Mouse (Mus musculus) urinary bladder, adult 2 months (tissue): ENCODE results near the gene Rin3. TPM values are rescaled to one million over a fixed set of nuclear protein-coding genes. Genes with fewer than 3 reads are reported as not detected.
"Not testable (repeated sequence)": the region's sequence is repeated elsewhere in the genome, so short reads cannot be mapped to it uniquely, and the experiment has no call there.

Experiments
- DNase-seq: peaks from one replicate; pipeline ENCODE4 v3.0.0; 2022; ENCODE audit warnings: low spot score
- polyA plus RNA-seq: library from polyadenylated mRNA; depleted of rRNA; stranded (reverse); fragments of >200 nt; gene quantifications from 2 replicates; pipeline ENCODE4 v1.2.3, GENCODE M21; 2012; rRNA removed

Rin3 gene
- polyA plus RNA-seq = 2.1 and 5.5 TPM in 2 replicates

GRCm38 (mm10) chr12:102282763-102283482 lies at the start of gene Rin3:
Gene Rin3 (plus strand): TSS chr12:102283048.
- peak; percentile 31 for DNase-seq

- no peak for DNase-seq
Measured at GRCm38 (mm10) chr12:102235551-102235950, 47.3 kb upstream of the Rin3 start.

- no peak for DNase-seq
Measured at GRCm38 (mm10) chr12:102236317-102236716, 46.5 kb upstream of the Rin3 start.

DNA sequence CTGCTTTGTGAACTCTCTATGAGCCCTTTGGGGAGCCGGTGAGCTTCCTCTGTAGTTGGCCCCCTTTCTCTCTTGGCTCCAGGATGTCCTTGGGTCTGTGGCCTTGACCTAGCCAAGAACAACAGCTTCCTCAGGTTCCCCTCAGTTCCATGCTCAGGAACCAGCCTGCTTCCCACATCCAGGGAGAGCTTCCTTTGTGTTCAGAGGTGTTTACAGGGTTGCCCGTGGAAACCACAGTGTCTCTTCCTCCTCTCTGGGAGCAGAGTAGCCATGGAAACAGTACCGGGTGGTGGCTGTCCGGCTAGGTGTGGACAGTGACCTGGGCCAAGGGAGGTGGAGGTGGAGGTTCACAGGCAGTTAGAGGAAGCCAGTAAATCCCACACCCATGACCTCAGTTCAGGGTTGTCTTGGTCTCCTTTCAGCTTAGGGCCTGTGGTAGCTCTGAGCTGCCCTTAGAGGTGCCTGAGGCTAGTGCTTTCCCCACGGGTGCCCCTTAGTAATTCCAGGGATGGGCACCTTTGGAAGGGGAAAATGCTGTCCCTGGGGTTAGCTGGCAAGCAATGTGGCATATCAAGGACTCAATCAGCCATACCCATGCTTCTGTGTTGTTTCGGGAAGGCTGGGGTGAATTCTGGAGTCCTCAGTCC lies 40.6 kb upstream of the Rin3 start:
- no peak for DNase-seq

GRCm38 (mm10) chr12:102243915-102244314 lies 38.9 kb upstream of the Rin3 start:
- no peak for DNase-seq

GRCm38 (mm10) chr12:102246226-102246625 lies 36.6 kb upstream of the Rin3 start:
- no peak for DNase-seq

- no peak for DNase-seq
Measured at GRCm38 (mm10) chr12:102248104-102248503, 34.7 kb upstream of the Rin3 start.

GRCm38 (mm10) chr12:102250316-102250715 lies 32.5 kb upstream of the Rin3 start:
- no peak for DNase-seq

DNA sequence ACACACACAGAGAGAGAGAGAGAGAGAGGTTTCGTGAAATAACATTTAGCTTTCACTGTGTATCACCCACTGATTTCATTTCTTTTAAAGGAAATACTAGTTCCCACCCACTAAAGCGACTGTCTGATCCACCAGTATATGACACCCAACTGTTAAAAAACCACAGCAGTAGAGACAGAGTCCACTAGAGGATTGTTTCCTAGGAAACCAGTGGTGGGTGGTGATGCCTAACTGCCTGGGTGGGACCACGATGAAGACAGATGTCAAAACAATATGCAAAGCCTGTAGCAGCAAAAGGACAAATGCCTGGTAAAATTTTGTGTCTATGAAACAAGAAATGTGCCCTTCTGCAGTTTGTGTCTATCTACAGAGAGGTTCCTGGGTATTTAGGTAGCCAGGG lies 31.8 kb upstream of the Rin3 start:
- DNase-seq = no peak

GRCm38 (mm10) chr12:102251985-102252384 lies 30.9 kb upstream of the Rin3 start:
- DNase-seq = no peak

DNA sequence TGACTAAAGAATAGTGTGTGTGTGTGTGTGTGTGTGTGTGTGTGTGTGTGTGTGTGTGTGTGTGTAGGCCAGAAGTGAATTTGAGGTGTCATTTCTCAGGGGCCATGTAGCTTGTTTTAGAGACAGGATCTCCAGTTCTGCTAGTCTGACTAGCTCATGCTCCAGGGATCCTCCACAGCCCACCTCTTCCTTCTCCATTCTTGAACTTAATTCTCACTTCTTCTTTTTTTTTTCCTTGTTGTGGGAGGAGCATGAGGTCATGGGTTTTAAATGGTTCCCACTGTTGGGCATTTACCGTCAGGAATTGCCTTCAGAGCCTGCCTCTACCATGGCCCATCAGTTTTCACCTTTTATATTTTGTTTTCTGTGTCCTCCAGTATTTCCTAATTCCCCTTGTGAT lies 30.3 kb upstream of the Rin3 start:
- DNase-seq = no peak

DNA sequence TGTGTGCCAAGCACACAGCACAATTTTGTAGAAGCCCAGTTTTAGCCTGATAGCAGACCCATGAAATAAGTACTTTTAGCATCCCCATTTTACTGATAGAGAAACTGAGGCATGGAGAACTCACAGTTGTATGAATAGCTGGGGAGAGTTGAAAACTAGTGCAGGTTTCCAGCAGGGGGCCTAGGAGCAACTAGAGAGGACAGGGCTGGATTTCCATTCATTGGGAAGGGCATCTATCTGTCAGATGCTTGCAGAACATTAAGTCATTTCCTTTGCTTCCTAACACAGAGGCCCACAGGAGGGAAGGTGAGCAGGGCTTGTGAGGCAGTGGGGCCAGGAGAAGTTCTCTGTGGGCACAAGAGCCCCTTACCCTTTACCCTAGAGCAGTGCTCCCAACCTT lies 27.8 kb upstream of the Rin3 start:
- no peak for DNase-seq

DNA sequence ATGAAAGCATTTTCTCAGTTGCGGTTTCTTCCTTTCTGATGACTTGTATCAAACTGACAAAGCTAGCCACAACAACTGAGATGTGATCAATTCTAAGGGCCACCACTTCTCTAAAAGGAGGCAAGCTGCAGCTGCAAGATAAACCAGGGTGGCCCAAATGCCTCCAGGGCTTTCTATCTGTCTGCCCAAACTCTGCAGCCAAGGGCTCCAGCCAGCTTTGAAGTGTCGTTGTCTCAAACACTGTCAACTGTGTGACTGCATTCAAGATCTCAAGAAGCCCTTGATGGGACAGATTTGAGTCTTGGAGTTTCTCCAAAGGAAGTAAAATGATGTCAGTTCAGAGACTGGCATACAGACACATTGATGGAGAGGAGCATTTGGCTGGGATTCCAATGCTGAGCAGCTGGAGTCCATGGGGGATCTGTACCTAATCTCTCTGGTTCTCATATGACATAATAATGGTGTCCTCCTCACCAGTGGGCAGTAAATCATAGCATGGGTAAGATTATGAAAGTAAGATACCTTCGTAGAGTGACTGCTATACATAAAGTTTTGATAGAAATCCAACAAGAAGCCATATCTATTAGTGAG lies 24.2 kb upstream of the Rin3 start:
- DNase-seq = no peak

- DNase-seq = no peak
Measured at GRCm38 (mm10) chr12:102261933-102262396, 20.9 kb upstream of the Rin3 start.

DNA sequence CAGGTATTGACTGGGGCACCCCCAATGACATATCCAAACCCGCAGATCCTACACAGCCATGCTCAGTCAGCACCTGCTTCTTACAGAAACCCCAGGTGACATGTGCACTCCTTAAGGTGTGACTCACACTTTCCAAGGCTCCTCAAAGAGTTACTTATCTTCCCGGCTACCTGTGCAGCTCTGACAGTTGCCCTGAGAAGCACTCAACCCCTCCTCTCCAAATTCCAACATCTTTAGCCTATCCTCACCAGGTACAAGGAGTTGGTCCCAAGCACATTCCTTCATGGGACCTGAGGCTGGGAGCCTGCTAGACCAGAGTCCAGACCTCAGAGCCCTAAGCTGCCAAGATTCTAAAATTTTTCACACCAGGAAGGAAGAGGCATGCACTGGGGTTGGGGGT lies 20.0 kb upstream of the Rin3 start:
- no peak for DNase-seq

DNA sequence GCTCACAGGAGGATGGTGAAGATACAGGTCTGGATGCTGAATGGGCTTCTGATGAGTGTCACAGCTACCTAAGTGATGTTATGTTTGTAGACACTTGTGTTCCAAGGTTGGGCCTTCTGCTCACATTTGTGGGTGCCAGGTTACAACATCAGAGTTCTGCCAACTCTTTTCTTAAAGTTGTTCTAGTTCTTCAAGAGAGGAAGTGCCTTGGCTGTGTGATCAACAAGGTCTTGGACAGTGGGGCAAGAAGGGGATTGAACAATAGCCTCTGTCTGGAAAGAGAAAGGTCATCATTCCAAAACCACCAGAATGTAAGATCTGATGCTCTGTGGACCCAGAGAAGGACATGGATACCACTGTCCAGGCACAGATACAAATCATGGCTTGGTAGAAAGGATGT lies 19.6 kb upstream of the Rin3 start:
- DNase-seq = no peak

DNA sequence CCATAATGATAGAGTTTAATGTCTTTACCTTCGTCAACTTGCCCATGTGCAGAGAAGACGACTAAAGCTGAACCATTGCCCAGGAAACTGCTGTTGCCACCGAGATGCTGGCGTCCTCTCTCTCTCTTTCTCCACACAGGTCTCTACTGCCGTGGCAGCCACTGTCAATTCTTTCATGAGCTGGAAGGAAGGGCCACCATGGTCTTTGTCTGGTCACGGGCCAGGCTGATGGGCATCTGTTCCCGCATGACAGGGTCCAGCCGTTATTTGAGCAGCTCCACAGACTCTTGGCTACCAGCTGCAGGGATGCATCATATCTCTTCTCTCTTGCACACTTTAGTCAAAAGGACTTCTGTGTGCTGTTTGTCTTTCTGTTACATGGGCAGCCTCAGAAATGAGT lies 16.4 kb upstream of the Rin3 start:
- no peak for DNase-seq

- no peak for DNase-seq
Measured at GRCm38 (mm10) chr12:102269144-102269543, 13.7 kb upstream of the Rin3 start.

GRCm38 (mm10) chr12:102270776-102271405 lies 12.0 kb upstream of the Rin3 start:
- no peak for DNase-seq

- no peak for DNase-seq
Measured at GRCm38 (mm10) chr12:102271447-102271846, 11.4 kb upstream of the Rin3 start.

DNA sequence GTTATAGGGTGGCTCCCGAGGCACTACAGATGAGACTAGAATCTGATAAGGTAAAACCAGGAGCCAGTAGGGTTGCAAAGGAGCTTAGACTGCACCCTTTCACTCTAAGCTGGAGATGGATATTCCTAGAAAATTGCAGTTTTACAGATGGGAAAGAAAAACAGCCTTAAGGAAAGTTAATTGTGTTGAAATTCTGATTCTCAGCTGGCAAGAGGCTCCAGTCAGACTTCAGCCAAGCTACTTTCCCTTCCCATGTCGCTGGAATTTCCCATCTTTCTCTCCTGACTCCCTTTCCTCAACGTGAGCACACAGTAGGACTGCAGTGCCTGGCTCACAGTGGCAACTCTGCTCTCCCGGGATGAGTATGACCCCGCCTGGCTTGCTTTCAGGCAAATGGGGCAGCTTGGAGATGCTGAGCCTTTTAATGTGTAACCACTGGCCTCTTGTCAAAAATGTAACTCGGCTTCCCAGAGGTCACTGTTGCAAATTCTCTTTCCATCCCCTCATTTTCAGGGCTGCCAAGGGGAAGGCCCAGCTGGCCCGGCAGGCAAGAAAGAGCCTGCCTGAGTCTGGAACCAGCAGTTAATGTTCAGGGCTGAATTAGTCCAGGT lies 6.9 kb upstream of the Rin3 start:
- DNase-seq = no peak

DNA sequence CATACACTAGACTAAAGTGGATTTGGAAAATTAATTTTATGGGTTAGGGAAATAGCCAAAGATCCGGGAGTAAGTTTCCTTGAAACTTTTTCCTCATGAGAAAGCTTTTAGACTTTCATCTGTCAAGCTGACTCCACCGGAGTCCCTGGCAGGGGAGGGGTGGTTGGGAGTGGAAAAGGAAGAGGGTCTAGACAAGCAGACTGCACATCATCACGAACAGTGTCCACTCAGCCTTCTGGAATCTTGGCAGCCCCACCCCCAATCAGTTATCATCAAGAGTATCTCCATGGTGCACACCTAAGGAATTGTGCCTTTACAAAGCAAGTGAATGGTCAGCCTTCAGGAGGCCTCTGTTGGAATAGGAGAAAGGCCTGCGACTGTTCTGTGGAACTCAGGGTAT lies 2.6 kb upstream of the Rin3 start:
- not testable (repeated sequence) for DNase-seq
